Mouse (Mus musculus) brain, embryonic 14.5 days (tissue): ENCODE results near the gene Thrb. TPM values are rescaled to one million over a fixed set of nuclear protein-coding genes. Genes with fewer than 3 reads are reported as not detected.

Experiments
- DNase-seq: peaks from one replicate; pipeline ENCODE4 v3.0.0-alpha.2; 2011; ENCODE audit warnings: low read depth
- CTCF ChIP-seq: fragments of 200-500 bp; IDR thresholded peaks from 2 replicates; pipeline ENCODE4 v1.5.1; 2012; ENCODE audit warnings: inconsistent platforms, mild to moderate bottlenecking, moderate library complexity, borderline replicate concordance; ENCODE audit not compliant: insufficient read depth, insufficient read length; ENCODE audit errors: extremely low read depth
- POLR2A ChIP-seq: fragments of 200-500 bp; IDR thresholded peaks from 2 replicates; pipeline ENCODE4 v1.6.1; 2012; ENCODE audit warnings: mild to moderate bottlenecking, inconsistent platforms, borderline replicate concordance; ENCODE audit not compliant: poor library complexity, insufficient read depth, insufficient read length, severe bottlenecking; ENCODE audit errors: extremely low read depth
- polyA plus RNA-seq: library from polyadenylated mRNA; depleted of rRNA; stranded (reverse); fragments of >200 nt; gene quantifications from 2 replicates; pipeline ENCODE4 v1.2.3, GENCODE M21; 2012

The Thrb gene
- polyA plus RNA-seq, 1 experiment, result 1.0 TPM

DNA sequence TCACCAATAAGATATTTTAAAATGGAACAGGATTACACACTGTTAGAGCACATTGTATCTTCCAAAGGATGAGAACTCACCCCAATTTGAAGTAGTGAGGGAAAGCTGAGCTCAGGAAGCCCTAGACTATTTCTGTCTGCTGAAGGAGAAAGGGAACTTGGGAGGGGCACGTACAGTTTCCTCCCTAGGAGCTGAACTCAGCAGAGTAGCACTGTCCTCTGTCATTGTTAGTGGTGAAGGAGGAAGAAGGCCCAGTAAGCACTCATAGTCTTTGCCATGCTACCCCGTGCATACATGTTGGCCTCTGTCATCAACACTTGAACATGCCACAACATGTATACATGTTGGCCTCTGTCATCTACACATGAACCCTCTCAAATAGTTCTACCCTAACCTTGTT is 294.0 kb downstream of the Thrb start:
- DNase-seq, result no peak
- TF ChIP-seq CTCF (no peak), POLR2A (no peak)

DNA sequence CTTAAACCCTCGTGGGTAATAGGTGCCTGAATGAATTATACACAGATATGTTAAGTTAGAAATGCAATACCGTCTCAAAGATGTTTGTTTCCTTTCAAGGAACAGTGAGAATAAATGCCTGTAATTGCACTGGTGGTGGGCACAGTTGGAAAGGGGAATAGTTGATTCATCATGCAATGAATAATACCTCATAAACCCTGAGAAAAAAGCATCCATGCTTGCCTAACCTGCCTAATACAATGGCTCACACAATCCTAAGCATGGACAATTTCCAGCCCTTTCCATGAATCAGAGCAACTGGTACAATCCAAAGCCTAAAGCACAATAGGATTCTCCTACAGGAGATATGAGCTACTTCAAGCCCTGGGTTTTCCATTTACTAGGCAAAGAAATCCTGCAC is 299.8 kb downstream of the Thrb start:
- TF ChIP-seq CTCF (no peak), POLR2A (no peak)
- DNase-seq, result no peak

DNA sequence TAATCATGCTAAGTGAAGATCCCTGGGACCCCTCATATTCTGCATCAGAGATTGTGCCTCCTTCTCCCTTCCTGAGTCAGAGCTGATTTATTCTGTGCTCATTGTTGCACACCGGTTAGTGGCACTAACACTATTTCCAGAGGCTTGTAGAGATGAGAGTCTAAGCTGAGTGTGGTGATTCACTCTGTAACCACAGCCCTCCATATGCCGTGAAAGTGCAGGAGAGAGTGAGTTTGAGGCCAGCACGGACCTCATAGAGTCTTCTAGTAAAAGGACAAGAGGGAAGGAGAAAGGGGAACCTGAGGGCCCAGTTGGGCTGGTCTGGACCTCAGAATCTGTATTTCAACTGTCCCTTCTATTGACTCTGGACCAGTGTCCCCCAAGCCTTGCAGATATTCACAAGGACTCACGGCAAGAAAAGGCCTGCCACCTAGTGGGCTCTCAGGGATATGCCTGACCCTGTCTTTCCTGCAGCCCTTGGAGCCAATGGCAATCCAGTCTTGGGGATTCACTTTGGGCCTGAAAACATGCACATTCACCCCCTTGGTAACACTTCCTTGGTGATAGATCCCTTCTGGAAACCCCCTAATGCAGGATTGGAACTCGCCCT is 307.2 kb downstream of the Thrb start:
- DNase-seq, result peak; percentile 77
- peak; percentile 87 for TF ChIP-seq CTCF
- TF ChIP-seq POLR2A, result no peak

DNA sequence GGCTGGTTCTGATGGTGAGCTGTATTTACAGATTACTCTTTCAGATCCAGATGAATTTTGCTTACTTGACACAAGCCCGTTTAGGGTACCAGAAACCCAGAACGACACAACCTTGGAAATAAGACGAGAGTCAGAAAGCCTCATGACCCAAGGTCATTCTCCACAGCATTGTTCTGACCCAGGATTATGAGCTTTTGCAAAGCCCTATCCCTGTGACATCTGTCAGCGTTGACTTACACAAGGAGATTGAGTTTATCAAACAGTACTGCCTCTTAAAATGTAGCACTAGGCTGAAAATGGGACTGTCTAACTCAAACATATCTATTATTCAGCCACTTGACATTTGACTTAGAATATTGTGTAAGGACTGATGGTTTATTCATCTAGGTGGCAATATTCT is 312.1 kb downstream of the Thrb start:
- TF ChIP-seq CTCF (no peak), POLR2A (no peak)
- peak; percentile 4 for DNase-seq

DNA sequence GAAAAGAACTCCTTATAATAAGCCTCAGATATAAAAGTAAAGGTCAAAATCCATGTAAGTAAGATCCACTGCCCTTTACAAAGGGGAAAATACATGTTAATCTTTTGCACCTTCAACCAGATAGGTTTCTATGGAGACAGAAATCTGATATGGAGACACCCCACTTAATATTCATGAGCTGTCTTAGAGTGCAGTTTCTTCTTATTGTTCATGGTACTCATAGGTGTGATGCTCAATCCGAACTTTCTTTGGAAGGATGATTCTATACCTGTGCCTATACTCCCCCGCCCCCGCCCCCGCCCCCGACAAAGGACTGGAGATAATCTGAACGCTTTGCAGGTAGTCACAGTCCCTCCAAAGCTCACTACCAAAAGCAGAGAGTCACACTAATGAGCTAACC is 312.6 kb downstream of the Thrb start:
- TF ChIP-seq POLR2A, result no peak

DNA sequence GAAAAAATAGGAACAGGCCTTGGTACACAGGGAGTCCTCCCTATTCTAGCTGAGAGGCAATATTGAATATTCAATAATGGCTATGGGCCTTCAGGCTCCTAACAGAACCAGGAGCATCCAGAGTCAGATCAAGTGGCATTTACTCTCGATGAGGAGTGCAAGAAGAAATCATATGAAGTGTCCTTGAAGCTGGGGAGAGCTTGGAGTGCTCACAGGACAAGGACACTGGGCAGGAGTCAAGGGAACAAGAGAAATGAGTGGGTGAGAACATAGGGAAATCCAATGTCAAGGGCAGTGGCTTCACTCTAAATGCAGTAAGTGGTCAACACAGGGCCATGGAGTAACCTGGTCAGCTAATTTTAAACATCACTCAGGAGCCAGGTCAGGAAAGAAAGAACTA is 315.7 kb downstream of the Thrb start:
- DNase-seq, result no peak
- TF ChIP-seq POLR2A (no peak), CTCF (no peak)

More for the DNA sequence above, 312.6 kb downstream of the Thrb start:
- DNase-seq, result peak; percentile 8

DNA sequence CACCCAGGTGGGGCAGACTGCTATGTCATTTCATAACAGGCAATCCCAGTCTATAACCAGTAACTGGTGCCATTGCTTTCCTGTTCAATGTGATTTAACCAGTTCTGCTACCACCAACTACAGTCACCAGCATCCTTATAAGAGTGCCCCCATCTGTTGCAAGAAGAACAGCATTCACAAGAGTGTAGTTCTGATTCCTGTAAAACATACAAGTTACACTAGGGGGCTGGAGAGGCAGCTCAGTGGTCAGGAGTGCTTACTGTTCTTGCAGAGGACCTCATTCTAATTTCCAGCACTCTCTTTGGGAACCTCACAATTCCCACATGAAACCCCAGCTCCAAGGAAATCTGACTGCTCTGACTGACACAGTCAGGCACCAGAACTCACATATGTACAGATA is 318.2 kb downstream of the Thrb start:
- DNase-seq, result no peak
- TF ChIP-seq POLR2A, result no peak
- TF ChIP-seq CTCF, result no peak

DNA sequence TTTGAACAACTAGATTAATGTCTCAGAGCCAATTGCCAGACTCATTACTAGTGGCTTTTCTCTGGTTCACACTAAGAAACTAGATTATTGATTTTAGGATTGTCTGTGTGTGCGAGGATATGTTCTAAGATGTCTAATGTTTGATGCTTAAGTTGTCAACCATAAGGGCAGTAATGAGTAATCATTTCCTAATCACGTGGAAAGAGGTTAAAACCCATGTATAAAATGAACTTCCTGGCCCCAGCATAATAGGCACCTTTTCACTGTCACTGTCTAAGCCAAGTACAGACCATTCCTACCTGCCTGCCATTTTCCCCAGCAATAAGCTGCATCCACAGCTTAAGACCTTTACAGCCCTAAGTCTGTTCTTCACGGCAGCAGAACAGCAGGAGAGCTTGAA is 321.2 kb downstream of the Thrb start:
- TF ChIP-seq CTCF, result no peak
- no peak for TF ChIP-seq POLR2A

DNA sequence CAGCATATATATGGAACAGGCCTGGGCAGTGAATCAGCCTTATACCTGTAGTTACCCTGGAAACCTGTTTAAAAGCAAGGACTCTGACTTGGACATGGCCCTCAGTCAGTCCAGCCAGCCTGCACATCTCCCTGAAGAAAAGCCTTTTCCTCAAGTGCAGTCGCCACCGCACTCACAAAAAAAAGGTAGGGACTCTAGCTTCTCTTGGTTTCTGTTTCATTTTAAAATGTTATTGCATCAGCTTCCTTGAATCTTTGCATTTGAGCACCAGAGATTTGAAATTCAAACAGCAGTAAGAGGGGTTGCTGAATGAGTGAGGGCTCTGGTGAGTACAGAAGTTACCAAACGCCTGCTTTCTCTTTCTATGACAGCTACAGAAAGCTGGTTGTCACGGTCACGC is 322.0 kb downstream of the Thrb start:
- no peak for DNase-seq
- TF ChIP-seq POLR2A (no peak), CTCF (no peak)

More for the DNA sequence above, 321.2 kb downstream of the Thrb start:
- no peak for DNase-seq

DNA sequence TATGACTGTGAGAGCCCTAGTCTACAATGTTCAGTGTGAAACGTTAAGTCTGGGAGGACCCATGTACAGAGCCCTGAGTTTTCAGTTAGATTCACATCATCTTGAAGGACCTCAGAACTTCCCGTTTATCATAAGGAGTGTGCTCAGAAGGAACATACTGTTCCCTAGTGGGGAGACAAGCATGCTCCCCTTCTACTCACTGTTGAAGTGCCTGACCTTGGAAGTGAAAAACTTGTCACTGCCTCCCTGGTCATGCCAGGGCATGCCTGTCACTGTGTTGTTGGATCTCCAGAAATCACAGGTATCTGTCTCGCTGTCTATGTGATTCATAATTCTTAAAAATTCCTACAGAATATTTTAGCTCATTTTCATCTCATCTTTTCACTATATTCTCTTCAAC is 323.3 kb downstream of the Thrb start:
- TF ChIP-seq POLR2A (no peak), CTCF (no peak)
- no peak for DNase-seq

DNA sequence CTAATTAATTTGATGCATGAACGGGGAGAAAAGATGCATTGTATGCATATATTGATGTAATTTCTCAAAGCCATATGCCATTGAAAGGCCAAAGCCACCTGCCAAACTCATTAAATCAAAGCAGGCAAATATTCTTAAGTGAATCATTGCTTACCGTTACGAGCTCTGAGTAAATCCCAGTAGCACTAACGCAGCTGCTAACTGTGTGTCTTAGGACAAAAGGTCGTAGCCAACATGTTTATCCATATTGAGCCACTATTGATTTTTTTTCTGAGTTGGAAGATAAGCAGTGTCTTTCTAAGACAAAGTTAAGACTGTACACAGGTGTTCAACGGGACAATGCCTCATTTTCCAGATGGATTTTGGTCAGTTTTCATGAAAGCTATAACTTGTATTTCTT is 323.8 kb downstream of the Thrb start:
- peak; percentile 10 for DNase-seq
- TF ChIP-seq POLR2A (no peak), CTCF (no peak)

DNA sequence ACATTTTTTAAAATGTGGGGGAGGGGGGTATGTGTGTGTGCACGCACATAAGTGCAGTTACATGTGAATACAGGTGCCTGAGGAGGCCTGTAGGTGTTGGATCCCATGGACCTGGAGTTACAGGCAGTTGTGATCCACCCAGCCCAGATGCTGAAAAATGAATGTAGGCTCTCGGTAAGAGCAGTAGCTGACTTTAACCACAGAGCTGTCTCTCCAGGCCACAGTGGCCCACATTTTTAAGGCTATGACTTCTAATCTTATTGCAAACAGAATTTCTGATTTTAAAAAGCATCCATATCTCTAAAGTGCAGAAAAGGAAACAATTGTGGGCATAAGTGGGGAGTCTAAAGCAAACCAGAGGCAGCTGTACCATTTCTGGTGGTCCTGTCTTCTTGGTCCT is 328.5 kb downstream of the Thrb start:
- no peak for DNase-seq
- TF ChIP-seq CTCF (no peak), POLR2A (no peak)
